Mouse (Mus musculus): ENCODE data around the gene Nudt2. TPM values are rescaled to one million over a fixed set of nuclear protein-coding genes. Genes with fewer than 3 reads are reported as not detected.

Nudt2 gene
- polyA plus RNA-seq, 1 experiment from 2014 or later, result 76.8 TPM

GRCm38 (mm10) chr4:41497995-41498845 is 33.3 kb downstream of the Nudt2 start:
- H3K4me2 ChIP-seq (ENCODE audit: low read length), result peak overlapping the region; percentile 61
- no peak overlapping the region for H3K27ac ChIP-seq (ENCODE audit: low read depth, low read length)
- H3K27me3 ChIP-seq (replicated peaks; ENCODE audit: control insufficient read depth, insufficient read depth, low read length), result peaks cover 26% of the 10 kb centered on the region
- 13% methylated on average over 72 of the region's 72 CpGs for WGBS
- no peak for ATAC-seq
- no peaks in the 10 kb centered on the region for H3K9me3 ChIP-seq (ENCODE audit: control insufficient read depth, low read length)
- peak overlapping the region; percentile 51 for H3K9ac ChIP-seq (ENCODE audit: low read depth, low read length)
- H3K4me1 ChIP-seq (ENCODE audit: control insufficient read depth, insufficient read depth, low read depth, low read length), result peaks cover 21% of the 10 kb centered on the region
- H3K4me3 ChIP-seq (ENCODE audit: low read length), result peak overlapping the region; percentile 36
- H3K36me3 ChIP-seq (ENCODE audit: control insufficient read depth, insufficient read depth, low read length), result no peaks in the 10 kb centered on the region

GRCm38 (mm10) chr4:41498921-41499391 is 34.0 kb downstream of the Nudt2 start:
- H3K36me3 ChIP-seq (ENCODE audit: control insufficient read depth, insufficient read depth, low read length), result no peaks in the 10 kb centered on the region
- H3K9ac ChIP-seq (ENCODE audit: low read depth, low read length), result peak overlapping the region; percentile 51
- peaks cover 21% of the 10 kb centered on the region for H3K4me1 ChIP-seq (ENCODE audit: control insufficient read depth, insufficient read depth, low read depth, low read length)
- WGBS, result 12% methylated on average over 43 of the region's 43 CpGs
- ATAC-seq, result no peak
- peak overlapping the region; percentile 36 for H3K4me3 ChIP-seq (ENCODE audit: low read length)
- peak overlapping the region; percentile 61 for H3K4me2 ChIP-seq (ENCODE audit: low read length)
- H3K27me3 ChIP-seq (replicated peaks; ENCODE audit: control insufficient read depth, insufficient read depth, low read length), result peaks cover 26% of the 10 kb centered on the region
- peak overlapping the region; percentile 25 for H3K27ac ChIP-seq (ENCODE audit: low read depth, low read length)
- no peaks in the 10 kb centered on the region for H3K9me3 ChIP-seq (ENCODE audit: control insufficient read depth, low read length)

GRCm38 (mm10) chr4:41499619-41500018 is 34.7 kb downstream of the Nudt2 start:
- no peak overlapping the region; the same call in 1 of the 2 replicates for H3K9ac ChIP-seq (ENCODE audit: low read depth, low read length)
- no peak overlapping the region for H3K4me2 ChIP-seq (ENCODE audit: low read length)
- peaks cover 21% of the 10 kb centered on the region for H3K4me1 ChIP-seq (ENCODE audit: control insufficient read depth, insufficient read depth, low read depth, low read length)
- H3K36me3 ChIP-seq (ENCODE audit: control insufficient read depth, insufficient read depth, low read length), result no peaks in the 10 kb centered on the region
- H3K27me3 ChIP-seq (replicated peaks; ENCODE audit: control insufficient read depth, insufficient read depth, low read length), result peaks cover 26% of the 10 kb centered on the region
- peak overlapping the region; percentile 25 for H3K27ac ChIP-seq (ENCODE audit: low read depth, low read length)
- WGBS, result 56% methylated on average over 8 of the region's 8 CpGs
- H3K9me3 ChIP-seq (ENCODE audit: control insufficient read depth, low read length), result no peaks in the 10 kb centered on the region
- no peak for ATAC-seq
- H3K4me3 ChIP-seq (ENCODE audit: low read length), result no peak overlapping the region

- no peak overlapping the region for H3K4me3 ChIP-seq (ENCODE audit: low read length)
- peaks cover 21% of the 10 kb centered on the region for H3K4me1 ChIP-seq (ENCODE audit: control insufficient read depth, insufficient read depth, low read depth, low read length)
- no peak overlapping the region for H3K27ac ChIP-seq (ENCODE audit: low read depth, low read length)
- no peaks in the 10 kb centered on the region for H3K9me3 ChIP-seq (ENCODE audit: control insufficient read depth, low read length)
- H3K4me2 ChIP-seq (ENCODE audit: low read length), result peak overlapping the region; percentile 62
- no peak for ATAC-seq
- 68% methylated on average over 4 of the region's 4 CpGs for WGBS
- H3K9ac ChIP-seq (ENCODE audit: low read depth, low read length), result no peak overlapping the region
- H3K36me3 ChIP-seq (ENCODE audit: control insufficient read depth, insufficient read depth, low read length), result no peaks in the 10 kb centered on the region
- H3K27me3 ChIP-seq (replicated peaks; ENCODE audit: control insufficient read depth, insufficient read depth, low read length), result peaks cover 26% of the 10 kb centered on the region
Measured at GRCm38 (mm10) chr4:41500787-41501186, 35.8 kb downstream of the Nudt2 start.

DNA sequence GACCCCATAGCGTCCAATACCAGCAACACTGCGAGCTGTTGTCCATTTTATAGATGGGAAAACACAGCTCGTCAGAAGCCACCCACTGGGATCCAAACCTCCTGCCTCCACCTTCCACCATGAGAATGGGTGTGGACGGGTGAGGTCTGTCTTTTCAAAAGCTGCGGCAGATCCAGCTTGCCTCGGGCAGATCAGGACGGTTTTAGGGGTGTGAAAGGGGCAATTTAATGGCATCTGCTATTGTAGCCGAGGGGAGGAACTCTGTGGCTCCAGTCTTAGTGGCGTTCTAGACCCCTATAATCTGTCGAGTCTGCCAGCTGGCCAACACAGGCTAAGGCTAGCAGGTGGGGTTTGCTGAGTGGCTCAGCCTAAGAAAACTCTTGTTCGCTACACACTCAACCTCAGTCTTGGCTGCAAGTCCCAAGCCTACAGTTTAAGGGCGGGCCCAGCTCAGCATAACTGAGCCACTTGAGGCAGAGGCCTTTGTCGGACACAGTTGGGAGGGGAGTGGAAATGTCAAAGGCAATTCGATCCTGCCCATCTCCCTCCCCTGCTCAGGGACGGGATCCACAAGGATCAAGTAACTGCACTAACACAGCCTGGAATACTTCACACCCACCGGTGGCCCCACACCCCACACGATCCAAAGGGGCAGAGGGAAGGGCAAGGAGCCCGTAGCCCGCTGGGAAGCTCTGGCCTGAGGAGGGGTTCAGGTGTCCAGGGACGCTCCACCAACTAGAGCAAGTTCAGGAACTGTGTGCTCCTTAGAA is 37.4 kb downstream of the Nudt2 start:
- WGBS, result 9% methylated on average over 20 of the region's 20 CpGs
- H3K4me3 ChIP-seq (ENCODE audit: low read length), result peak overlapping the region; percentile 42
- peak; percentile 16 for ATAC-seq
- no peaks in the 10 kb centered on the region for H3K9me3 ChIP-seq (ENCODE audit: control insufficient read depth, low read length)
- H3K27me3 ChIP-seq (replicated peaks; ENCODE audit: control insufficient read depth, insufficient read depth, low read length), result peaks cover 24% of the 10 kb centered on the region
- peak overlapping the region; percentile 45; the same call in 1 of the 2 replicates for H3K27ac ChIP-seq (ENCODE audit: low read depth, low read length)
- H3K4me2 ChIP-seq (ENCODE audit: low read length), result peak overlapping the region; percentile 62
- H3K4me1 ChIP-seq (ENCODE audit: control insufficient read depth, insufficient read depth, low read depth, low read length), result peaks cover 28% of the 10 kb centered on the region
- no peaks in the 10 kb centered on the region for H3K36me3 ChIP-seq (ENCODE audit: control insufficient read depth, insufficient read depth, low read length)
- peak overlapping the region; percentile 59 for H3K9ac ChIP-seq (ENCODE audit: low read depth, low read length)

GRCm38 (mm10) chr4:41502986-41503412 is 38.0 kb downstream of the Nudt2 start, which contains the start of gene AI464131:
TSS of gene AI464131 (minus strand) at chr4:41503076.
- Histone ChIP-seq H3K36me3 (ENCODE audit: control insufficient read depth, insufficient read depth, low read length) (no peaks in the 10 kb centered on the region), H3K4me3 (ENCODE audit: low read length) (peak within 1 kb of the TSS; percentile 42), H3K9me3 (ENCODE audit: control insufficient read depth, low read length) (no peaks in the 10 kb centered on the region), H3K4me1 (ENCODE audit: control insufficient read depth, insufficient read depth, low read depth, low read length) (peaks cover 26% of the 10 kb centered on the region), H3K4me2 (ENCODE audit: low read length) (peak within 1 kb of the TSS; percentile 62), H3K27me3 (replicated peaks; ENCODE audit: control insufficient read depth, insufficient read depth, low read length) (peaks cover 20% of the 10 kb centered on the region), H3K27ac (ENCODE audit: low read depth, low read length) (peak within 1 kb of the TSS; percentile 45; the same call in 1 of the 2 replicates), H3K9ac (ENCODE audit: low read depth, low read length) (peak within 1 kb of the TSS; percentile 59)
- under 1% methylated on average over 18 of the region's 18 CpGs for WGBS
- ATAC-seq, result peak; percentile 87

DNA sequence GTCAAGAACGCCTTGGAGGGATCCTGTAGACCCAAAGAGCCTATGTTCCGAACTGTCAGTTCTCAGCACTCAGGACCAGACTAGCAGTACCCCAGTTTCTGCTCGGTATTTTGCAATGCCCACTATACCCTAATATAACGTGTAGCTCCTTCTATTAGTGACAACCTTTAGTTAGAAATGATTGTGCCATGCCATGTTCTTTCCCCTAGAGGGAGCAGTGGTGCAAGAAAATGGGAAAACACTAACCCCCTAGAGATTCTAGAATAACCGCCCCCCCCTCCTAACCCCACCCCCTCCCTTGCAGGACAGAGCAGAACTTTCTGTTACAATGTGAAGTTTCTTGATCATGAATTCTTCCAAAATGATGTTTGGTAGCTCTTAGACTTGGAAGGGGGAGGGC is 39.4 kb downstream of the Nudt2 start:
- peaks cover 15% of the 10 kb centered on the region; the same call in 1 of the 2 replicates for H3K27me3 ChIP-seq (replicated peaks; ENCODE audit: control insufficient read depth, insufficient read depth, low read length)
- 70% methylated on average over 5 of the region's 5 CpGs for WGBS
- H3K9ac ChIP-seq (ENCODE audit: low read depth, low read length), result no peak overlapping the region
- no peak for ATAC-seq
- H3K36me3 ChIP-seq (ENCODE audit: control insufficient read depth, insufficient read depth, low read length), result no peaks in the 10 kb centered on the region
- H3K4me2 ChIP-seq (ENCODE audit: low read length), result no peak overlapping the region
- no peak overlapping the region for H3K4me3 ChIP-seq (ENCODE audit: low read length)
- H3K9me3 ChIP-seq (ENCODE audit: control insufficient read depth, low read length), result no peaks in the 10 kb centered on the region
- H3K27ac ChIP-seq (ENCODE audit: low read depth, low read length), result no peak overlapping the region
- peaks cover 12% of the 10 kb centered on the region for H3K4me1 ChIP-seq (ENCODE audit: control insufficient read depth, insufficient read depth, low read depth, low read length)

GRCm38 (mm10) chr4:41505131-41505551 is 40.2 kb downstream of the Nudt2 start:
- peaks cover 11% of the 10 kb centered on the region for H3K4me1 ChIP-seq (ENCODE audit: control insufficient read depth, insufficient read depth, low read depth, low read length)
- no peaks in the 10 kb centered on the region for H3K9me3 ChIP-seq (ENCODE audit: control insufficient read depth, low read length)
- WGBS, result 57% methylated on average over 11 of the region's 11 CpGs
- H3K4me2 ChIP-seq (ENCODE audit: low read length), result no peak overlapping the region
- H3K9ac ChIP-seq (ENCODE audit: low read depth, low read length), result no peak overlapping the region
- no peak overlapping the region for H3K27ac ChIP-seq (ENCODE audit: low read depth, low read length)
- H3K36me3 ChIP-seq (ENCODE audit: control insufficient read depth, insufficient read depth, low read length), result no peaks in the 10 kb centered on the region
- peaks cover 10% of the 10 kb centered on the region; the same call in 1 of the 2 replicates for H3K27me3 ChIP-seq (replicated peaks; ENCODE audit: control insufficient read depth, insufficient read depth, low read length)
- ATAC-seq, result no peak
- no peak overlapping the region for H3K4me3 ChIP-seq (ENCODE audit: low read length)

Data from hindbrain, embryonic 16.5 days (tissue).